15 mouse cellular contexts compared by ENCODE assay signal in the genomic region with DNA sequence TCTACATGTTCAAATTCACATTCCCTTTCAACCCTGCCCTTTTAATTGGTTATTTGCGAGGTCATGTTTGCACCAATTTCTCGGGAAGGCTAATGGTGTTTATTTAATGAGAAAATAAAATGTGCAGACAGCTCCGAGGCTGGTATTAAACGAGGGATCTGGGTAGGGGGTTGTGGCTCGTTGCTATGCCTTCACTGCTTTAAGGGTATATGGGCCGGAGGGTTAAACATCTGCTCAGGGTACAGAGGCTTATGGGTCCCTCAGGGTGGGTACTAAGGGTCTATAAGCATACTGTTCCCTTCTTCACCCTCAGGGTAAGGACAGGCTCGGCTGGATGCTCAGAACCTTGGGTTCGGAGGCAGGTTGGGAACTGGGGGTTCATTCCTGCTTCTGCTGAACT.
A peak's percentile ranks its signal among the peaks of the same experiment; 100 is the strongest.
DNase-seq lines count a peak whose midpoint lies in the region; ATAC-seq and TF ChIP-seq lines count a peak whose summit lies in the region.
"Had no signal": no experiment of that assay in that cellular context is flagged by ENCODE, and none has a peak within 500 bp of the region (broad histone marks: within the 10 kb centered on the region; RNA-seq: fewer than 3 reads in every experiment).

No protein-coding gene starts in this region.

- H3K4me1 ChIP-seq in forebrain, embryonic 13.5 days = peaks cover 66% of the 10 kb centered on the region
- H3K4me1 ChIP-seq in forebrain, embryonic 16.5 days (replicated peaks; ENCODE audit: control insufficient read depth, insufficient read depth, low read length) = peaks cover 39% of the 10 kb centered on the region
- peaks cover 44% of the 10 kb centered on the region for H3K4me1 ChIP-seq in neural tube, embryonic 11.5 days (ENCODE audit: control insufficient read depth, insufficient read depth, low read length)
- peaks cover 69% of the 10 kb centered on the region for H3K4me1 ChIP-seq in midbrain, embryonic 13.5 days (replicated peaks)
- H3K4me1 ChIP-seq in lung, adult 2 months (ENCODE audit: control insufficient read depth, insufficient read depth, low read length) = peaks cover 3% of the 10 kb centered on the region; the same call in 1 of the 2 replicates

- no peaks in the 10 kb centered on the region for H3K9me3 ChIP-seq in forebrain, embryonic 13.5 days (replicated peaks)
- no peaks in the 10 kb centered on the region for H3K9me3 ChIP-seq in forebrain, embryonic 16.5 days (ENCODE audit: control insufficient read depth, low read length)
- no peaks in the 10 kb centered on the region for H3K9me3 ChIP-seq in neural tube, embryonic 11.5 days (ENCODE audit: control insufficient read depth, low read length)
- no peaks in the 10 kb centered on the region for H3K9me3 ChIP-seq in midbrain, embryonic 13.5 days
- H3K9me3 ChIP-seq: embryonic facial prominence, embryonic 12.5 days; limb, embryonic 15.5 days had no signal

- 0 out of 2 replicates have a peak, but pooled peaks cover 5% of the 10 kb centered on the region for H3K36me3 ChIP-seq in forebrain, embryonic 13.5 days (ENCODE audit: poor library complexity, severe bottlenecking)
- H3K36me3 ChIP-seq in forebrain, embryonic 16.5 days (ENCODE audit: control insufficient read depth, insufficient read depth) = no peaks in the 10 kb centered on the region
- H3K36me3 ChIP-seq in neural tube, embryonic 11.5 days (ENCODE audit: control insufficient read depth, insufficient read depth, low read length) = no peaks in the 10 kb centered on the region
- H3K36me3 ChIP-seq in midbrain, embryonic 13.5 days = peaks cover 3% of the 10 kb centered on the region; the same call in 1 of the 2 replicates
- H3K36me3 ChIP-seq: embryonic facial prominence, embryonic 12.5 days; limb, embryonic 15.5 days had no signal

- TF ChIP-seq CTCF in lung, adult 2 months (IDR thresholded peaks at IDR 0.05; ENCODE audit: insufficient read depth, low read length) = no peak

- no peak overlapping the region for H3K4me2 ChIP-seq in forebrain, embryonic 13.5 days
- H3K4me2 ChIP-seq in forebrain, embryonic 16.5 days (ENCODE audit: low read length) = no peak overlapping the region
- no peak overlapping the region for H3K4me2 ChIP-seq in neural tube, embryonic 11.5 days (ENCODE audit: low read depth)
- no peak overlapping the region for H3K4me2 ChIP-seq in midbrain, embryonic 13.5 days (replicated peaks)
- H3K4me2 ChIP-seq: embryonic facial prominence, embryonic 12.5 days; limb, embryonic 15.5 days had no signal

- no peak overlapping the region for H3K9ac ChIP-seq in forebrain, embryonic 13.5 days
- H3K9ac ChIP-seq in forebrain, embryonic 16.5 days (replicated peaks; ENCODE audit: low read depth, low read length) = no peak overlapping the region
- no peak overlapping the region for H3K9ac ChIP-seq in neural tube, embryonic 11.5 days (ENCODE audit: low read length)
- no peak overlapping the region for H3K9ac ChIP-seq in midbrain, embryonic 13.5 days (replicated peaks)
- H3K9ac ChIP-seq: embryonic facial prominence, embryonic 12.5 days; limb, embryonic 15.5 days; liver, postnatal 0 days had no signal

- no peak for DNase-seq in neural tube, embryonic 11.5 days (ENCODE audit: low spot score)
- DNase-seq in neural tube, embryonic 10.5 days (ENCODE audit: extremely low spot score, low spot score) = no peak
- DNase-seq in adrenal gland, postnatal 14 days = no peak
- DNase-seq in adrenal gland, adult (ENCODE audit: inconsistent age in 2 of 2, low spot score in 1 of 2) = no peak
- DNase-seq in lung, adult 2 months = no peak
- DNase-seq: cerebellum, postnatal 36 days; heart, adult 18-20 months; liver, postnatal 0 days had no signal

- no peaks in the 10 kb centered on the region for H3K27me3 ChIP-seq in forebrain, embryonic 13.5 days
- H3K27me3 ChIP-seq in forebrain, embryonic 16.5 days (replicated peaks; ENCODE audit: control insufficient read depth, insufficient read depth, low read length) = no peaks in the 10 kb centered on the region
- no peaks in the 10 kb centered on the region for H3K27me3 ChIP-seq in neural tube, embryonic 11.5 days (ENCODE audit: control insufficient read depth, insufficient read depth, low read length)
- H3K27me3 ChIP-seq in midbrain, embryonic 13.5 days = no peaks in the 10 kb centered on the region
- H3K27me3 ChIP-seq: embryonic facial prominence, embryonic 12.5 days; limb, embryonic 15.5 days; Patski had no signal

- no peak overlapping the region for H3K4me3 ChIP-seq in forebrain, embryonic 13.5 days
- no peak overlapping the region for H3K4me3 ChIP-seq in forebrain, embryonic 16.5 days (replicated peaks; ENCODE audit: low read length)
- no peak overlapping the region for H3K4me3 ChIP-seq in neural tube, embryonic 11.5 days (ENCODE audit: low read depth, low read length)
- H3K4me3 ChIP-seq in midbrain, embryonic 13.5 days (replicated peaks) = no peak overlapping the region
- no peak overlapping the region for H3K4me3 ChIP-seq in lung, adult 2 months (replicated peaks; ENCODE audit: extremely low read depth, low read depth, low read length)
- H3K4me3 ChIP-seq: embryonic facial prominence, embryonic 12.5 days; limb, embryonic 15.5 days had no signal

- WGBS in forebrain, embryonic 13.5 days = 27% methylated on average over 8 of the region's 8 CpGs
- WGBS in forebrain, embryonic 16.5 days = 31% methylated on average over 8 of the region's 8 CpGs
- WGBS in neural tube, embryonic 11.5 days = 42% methylated on average over 8 of the region's 8 CpGs
- 30% methylated on average over 8 of the region's 8 CpGs for WGBS in midbrain, embryonic 13.5 days
- WGBS in lung, adult 2 months = 63% methylated on average over 8 of the region's 8 CpGs

- no peak for TF ChIP-seq POLR2A in lung, adult 2 months (IDR thresholded peaks at IDR 0.05; ENCODE audit: borderline replicate concordance, extremely low read depth, low read depth, low read length)

- peak overlapping the region; percentile 66 for H3K27ac ChIP-seq in forebrain, embryonic 13.5 days
- H3K27ac ChIP-seq in forebrain, embryonic 16.5 days (ENCODE audit: low read length) = no peak overlapping the region
- peak overlapping the region; percentile 72; the same call in 1 of the 2 replicates for H3K27ac ChIP-seq in neural tube, embryonic 11.5 days (ENCODE audit: low read depth, low read length)
- H3K27ac ChIP-seq in midbrain, embryonic 13.5 days = peak overlapping the region; percentile 81
- H3K27ac ChIP-seq: embryonic facial prominence, embryonic 12.5 days; limb, embryonic 15.5 days had no signal

- ATAC-seq in forebrain, embryonic 13.5 days = no peak
- no peak for ATAC-seq in forebrain, embryonic 16.5 days
- no peak for ATAC-seq in neural tube, embryonic 11.5 days (ENCODE audit: insufficient read depth, low FRiP score, low TSS enrichment)
- no peak for ATAC-seq in midbrain, embryonic 13.5 days
- ATAC-seq: intestine, postnatal 0 days; liver, postnatal 0 days had no signal
